Mouse (Mus musculus) lung, embryonic 16.5 days (tissue): ENCODE measurements at regions not wholly inside any gene's neighbourhood (a gene's known extent, or its start where the extent isn't known, plus 50 kb on each side); places are given as distances from the start of the nearest gene placed in this dataset.
A peak's percentile ranks its signal among the peaks of the same experiment; 100 is the strongest.

Source experiments
- ATAC-seq: fragments of 200-750 bp; cut with Nextera tagmentation; 2 replicates; pipeline ENCODE4 v1.8.0; 2017; ENCODE audit warnings: low read depth, mild to moderate bottlenecking, moderate library complexity
- H3K27ac ChIP-seq: fragments of 300-500 bp; sonication (generic); 2 replicates; pipeline ENCODE4 v1.5.1; 2014; ENCODE audit warnings: mild to moderate bottlenecking, control low read depth, low read length
- H3K27me3 ChIP-seq: fragments of 300-500 bp; sonication (generic); 2 replicates; pipeline ENCODE4 v1.6.1; 2014; ENCODE audit warnings: low read depth, low read length, mixed read lengths; ENCODE audit not compliant: control insufficient read depth, insufficient read depth
- H3K36me3 ChIP-seq: fragments of 300-500 bp; sonication (generic); 2 replicates; pipeline ENCODE4 v1.6.1; 2014; ENCODE audit warnings: low read length; ENCODE audit not compliant: control insufficient read depth, insufficient read depth
- H3K4me1 ChIP-seq: fragments of 300-500 bp; sonication (generic); replicated peaks from 2 replicates; pipeline ENCODE4 v1.6.1; 2014; ENCODE audit warnings: low read length, mixed read lengths; ENCODE audit not compliant: control insufficient read depth, insufficient read depth
- H3K4me2 ChIP-seq: fragments of 300-500 bp; sonication (generic); 2 replicates; pipeline ENCODE4 v1.6.1; 2014; ENCODE audit warnings: low read depth, low read length, control low read depth
- H3K4me3 ChIP-seq: fragments of 300-500 bp; sonication (generic); 2 replicates; pipeline ENCODE4 v1.5.1; 2014; ENCODE audit warnings: mild to moderate bottlenecking, low read length, control low read depth
- H3K9ac ChIP-seq: fragments of 300-500 bp; sonication (generic); 2 replicates; pipeline ENCODE4 v1.6.1; 2014; ENCODE audit warnings: low read length, control low read depth
- H3K9me3 ChIP-seq: fragments of 300-500 bp; sonication (generic); 2 replicates; pipeline ENCODE4 v1.6.1; 2016; ENCODE audit warnings: low read length; ENCODE audit not compliant: control insufficient read depth
- WGBS: fragments of 180-500 bp; shearing (Covaris S2); extraction: QIAGEN DNeasy Blood & Tissue Kit; methylation state at CpG from one replicate; pipeline ENCODE4 v1.1.7; 2014; 5-methylcytosine and 5-hydroxymethylcytosine counted together

DNA sequence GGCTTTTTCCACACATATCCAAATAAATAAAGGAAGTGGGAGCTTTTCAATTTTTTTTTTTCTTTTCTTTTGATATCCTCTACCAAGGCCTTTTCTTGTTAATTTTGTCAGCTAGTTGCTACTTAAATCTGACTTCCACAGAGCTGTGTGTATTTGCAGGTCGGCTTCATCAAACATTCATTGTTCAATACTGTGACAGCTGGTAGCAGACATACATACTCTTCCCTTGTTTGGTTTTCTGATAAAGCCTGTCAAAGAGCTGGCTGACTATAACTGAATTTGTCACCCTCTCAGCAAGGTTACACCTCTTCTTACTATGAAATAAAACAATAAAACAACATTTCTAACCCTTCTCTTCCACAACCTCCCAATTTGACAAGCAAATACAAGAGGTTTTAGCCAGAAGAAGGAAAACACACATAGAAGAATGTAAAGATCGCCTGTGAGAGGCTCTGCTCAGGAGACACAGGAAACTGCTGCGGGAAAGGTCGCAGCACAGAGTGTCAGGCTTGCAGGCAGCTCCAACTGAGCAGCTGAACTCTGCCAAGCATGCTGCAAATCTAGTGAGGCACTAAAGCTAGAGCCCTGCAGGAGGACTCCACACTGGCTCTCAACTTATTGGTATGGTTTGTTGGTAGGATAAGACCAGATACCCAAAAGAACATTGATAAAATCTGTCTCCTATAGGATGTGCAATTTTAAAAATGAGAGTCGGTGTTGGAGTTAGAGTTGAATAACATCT, 205.2 kb upstream of the Tle4 start:
- Histone ChIP-seq H3K9me3 (no peaks in the 10 kb centered on the region), H3K27me3 (peaks cover 37% of the 10 kb centered on the region), H3K4me1 (peaks cover 8% of the 10 kb centered on the region), H3K27ac (no peak overlapping the region), H3K4me2 (no peak overlapping the region), H3K4me3 (no peak overlapping the region), H3K36me3 (no peaks in the 10 kb centered on the region), H3K9ac (no peak overlapping the region)
- ATAC-seq: 0 out of 2 replicates have a peak, but pooled peaks have one; percentile 43
- 7% methylated on average over 5 of the region's 5 CpGs for WGBS

DNA sequence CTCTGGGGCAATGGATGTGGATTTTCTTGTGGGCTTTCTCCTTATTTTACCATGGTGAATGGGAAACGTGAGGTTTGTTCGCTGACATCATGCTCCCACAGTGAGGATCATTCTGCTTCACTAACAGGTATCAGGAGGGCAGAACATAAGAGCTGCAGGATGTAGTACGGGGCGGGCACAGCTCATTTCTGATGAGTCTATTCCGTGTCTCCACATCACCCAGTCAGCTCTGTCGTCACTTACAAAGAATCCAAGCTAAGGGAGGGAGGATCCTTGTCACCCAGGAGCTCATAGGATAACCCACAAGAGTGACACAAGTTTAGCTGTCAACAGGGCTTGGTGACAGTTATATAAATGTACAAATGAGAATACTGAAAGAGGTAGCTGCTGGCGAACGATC, 203.8 kb upstream of the Tle4 start:
- WGBS: 67% methylated on average over 8 of the region's 8 CpGs

GRCm38 (mm10) chr19:14799002-14799401, 201.2 kb upstream of the Tle4 start:
- Histone ChIP-seq H3K27ac (no peak overlapping the region), H3K9me3 (no peaks in the 10 kb centered on the region), H3K9ac (no peak overlapping the region), H3K4me3 (no peak overlapping the region), H3K36me3 (no peaks in the 10 kb centered on the region), H3K27me3 (peaks cover 33% of the 10 kb centered on the region), H3K4me2 (no peak overlapping the region), H3K4me1 (peaks cover 8% of the 10 kb centered on the region)
- 44% methylated on average over 6 of the region's 6 CpGs for WGBS
- ATAC-seq: peak; percentile 51; the same call in 1 of the 2 replicates

More for the DNA sequence above, 203.8 kb upstream of the Tle4 start:
- H3K9me3 ChIP-seq: no peaks in the 10 kb centered on the region
- H3K27ac ChIP-seq: no peak overlapping the region
- peaks cover 35% of the 10 kb centered on the region for H3K27me3 ChIP-seq
- no peak overlapping the region for H3K4me2 ChIP-seq
- peaks cover 8% of the 10 kb centered on the region for H3K4me1 ChIP-seq
- H3K4me3 ChIP-seq: no peak overlapping the region
- no peak for ATAC-seq
- H3K36me3 ChIP-seq: no peaks in the 10 kb centered on the region
- H3K9ac ChIP-seq: no peak overlapping the region

DNA sequence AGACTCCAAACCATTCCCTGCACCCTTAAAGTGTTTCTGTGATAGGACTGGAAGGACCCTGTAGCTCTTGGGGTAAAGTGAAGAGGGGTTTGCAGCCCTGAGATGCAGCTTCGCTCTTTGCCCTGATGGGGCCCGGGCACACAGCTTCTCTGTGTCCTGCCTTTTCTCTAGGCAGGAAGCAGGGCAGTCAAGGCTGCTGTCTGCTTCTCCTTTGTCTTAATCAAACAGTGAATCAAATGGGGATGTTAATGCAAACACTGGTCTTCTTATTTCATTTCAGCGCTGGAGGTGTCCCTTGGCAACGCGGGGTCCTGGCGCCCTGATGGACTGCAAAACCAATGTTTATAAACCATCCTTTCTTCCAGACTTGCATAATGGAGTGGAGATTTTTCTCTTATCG, 200.6 kb upstream of the Tle4 start:
- WGBS: 50% methylated on average over 7 of the region's 7 CpGs
- peaks cover 32% of the 10 kb centered on the region for H3K27me3 ChIP-seq
- H3K27ac ChIP-seq: no peak overlapping the region
- no peak for ATAC-seq
- H3K36me3 ChIP-seq: no peaks in the 10 kb centered on the region
- H3K4me3 ChIP-seq: no peak overlapping the region
- no peak overlapping the region for H3K9ac ChIP-seq
- no peak overlapping the region for H3K4me2 ChIP-seq
- no peaks in the 10 kb centered on the region for H3K9me3 ChIP-seq
- peaks cover 8% of the 10 kb centered on the region for H3K4me1 ChIP-seq

GRCm38 (mm10) chr19:14795910-14796309, 198.1 kb upstream of the Tle4 start:
- peaks cover 23% of the 10 kb centered on the region for H3K27me3 ChIP-seq

GRCm38 (mm10) chr19:14789992-14790391, 192.1 kb upstream of the Tle4 start:
- Histone ChIP-seq H3K4me3 (no peak overlapping the region), H3K4me1 (peaks cover 5% of the 10 kb centered on the region; the same call in 1 of the 2 replicates), H3K9ac (no peak overlapping the region), H3K27me3 (peaks cover 8% of the 10 kb centered on the region), H3K36me3 (no peaks in the 10 kb centered on the region), H3K9me3 (no peaks in the 10 kb centered on the region), H3K27ac (no peak overlapping the region), H3K4me2 (no peak overlapping the region)
- WGBS: 69% methylated on average over 1 of the region's 1 CpGs
- peak; percentile 66; the same call in 1 of the 2 replicates for ATAC-seq

More at GRCm38 (mm10) chr19:14795910-14796309, 198.1 kb upstream of the Tle4 start:
- Histone ChIP-seq H3K9ac (no peak overlapping the region), H3K9me3 (no peaks in the 10 kb centered on the region), H3K36me3 (no peaks in the 10 kb centered on the region), H3K27ac (no peak overlapping the region), H3K4me2 (no peak overlapping the region), H3K4me1 (no peaks in the 10 kb centered on the region), H3K4me3 (no peak overlapping the region)
- no peak for ATAC-seq
- 78% methylated on average over 5 of the region's 5 CpGs for WGBS

DNA sequence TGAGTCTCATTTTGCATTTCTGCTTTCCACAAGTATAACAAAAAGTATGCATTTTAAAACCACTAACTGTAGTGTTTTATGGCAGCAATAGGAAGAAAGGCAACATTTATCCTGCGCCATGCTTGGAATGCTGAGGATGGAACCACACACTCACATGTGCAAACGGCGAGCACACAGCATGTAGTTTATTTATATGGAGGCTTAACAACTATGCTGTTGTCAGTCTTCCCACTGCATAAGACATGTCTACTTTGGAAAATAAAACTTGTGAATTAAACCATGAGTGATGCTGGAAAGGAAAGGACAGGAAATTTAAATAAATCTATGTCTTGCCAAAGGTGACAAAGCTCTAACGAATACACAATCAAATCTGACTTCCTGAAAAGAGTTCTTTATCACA, 190.8 kb upstream of the Tle4 start:
- no peak overlapping the region for H3K9ac ChIP-seq
- no peak overlapping the region for H3K4me2 ChIP-seq
- no peak overlapping the region for H3K4me3 ChIP-seq
- H3K4me1 ChIP-seq: peaks cover 5% of the 10 kb centered on the region; the same call in 1 of the 2 replicates
- H3K27me3 ChIP-seq: peaks cover 12% of the 10 kb centered on the region
- H3K27ac ChIP-seq: no peak overlapping the region
- no peaks in the 10 kb centered on the region for H3K36me3 ChIP-seq
- 79% methylated on average over 4 of the region's 4 CpGs for WGBS
- H3K9me3 ChIP-seq: no peaks in the 10 kb centered on the region
- no peak for ATAC-seq

- no peaks in the 10 kb centered on the region for H3K36me3 ChIP-seq
- H3K9me3 ChIP-seq: no peaks in the 10 kb centered on the region
- peaks cover 6% of the 10 kb centered on the region for H3K27me3 ChIP-seq
- WGBS: 49% methylated on average over 8 of the region's 8 CpGs
- no peak for ATAC-seq
- H3K9ac ChIP-seq: no peak overlapping the region
- H3K4me3 ChIP-seq: no peak overlapping the region
- peaks cover 5% of the 10 kb centered on the region; the same call in 1 of the 2 replicates for H3K4me1 ChIP-seq
- H3K4me2 ChIP-seq: no peak overlapping the region
- H3K27ac ChIP-seq: no peak overlapping the region
Observed at GRCm38 (mm10) chr19:14786868-14787267, 189.0 kb upstream of the Tle4 start.

DNA sequence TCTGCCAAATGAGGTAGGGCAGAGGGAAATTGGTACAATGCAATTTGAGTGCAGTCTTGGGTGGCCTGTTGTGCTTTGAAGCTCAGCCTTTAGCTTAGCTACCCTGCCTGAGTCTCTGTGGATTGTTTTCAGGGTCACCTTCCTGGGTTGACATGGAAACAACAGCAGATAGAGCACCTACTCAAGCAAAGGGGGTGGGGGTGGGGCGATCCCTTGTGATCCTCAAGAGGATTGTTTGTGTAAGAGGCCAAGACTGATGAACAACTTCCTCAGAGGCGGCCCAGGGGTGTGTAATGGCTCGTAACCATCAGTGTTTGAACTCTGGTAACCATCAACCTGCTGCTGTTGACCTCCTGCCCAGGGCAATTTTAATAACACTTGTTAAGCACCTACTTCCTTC, 187.8 kb upstream of the Tle4 start:
- ATAC-seq: no peak

More for the DNA sequence above, 187.8 kb upstream of the Tle4 start:
- H3K4me1 ChIP-seq: peaks cover 5% of the 10 kb centered on the region; the same call in 1 of the 2 replicates
- no peaks in the 10 kb centered on the region for H3K9me3 ChIP-seq
- no peak overlapping the region for H3K4me2 ChIP-seq
- H3K9ac ChIP-seq: no peak overlapping the region
- no peak overlapping the region for H3K4me3 ChIP-seq
- H3K36me3 ChIP-seq: no peaks in the 10 kb centered on the region
- 26% methylated on average over 3 of the region's 3 CpGs for WGBS
- H3K27me3 ChIP-seq: peaks cover 6% of the 10 kb centered on the region
- H3K27ac ChIP-seq: no peak overlapping the region
